Mouse (Mus musculus): Measurements from ENCODE around the gene Napsa. TPM values are rescaled to one million over a fixed set of nuclear protein-coding genes. Genes with fewer than 3 reads are reported as not detected.

The Napsa gene
- polyA plus RNA-seq, 1 experiment from 2014 or later, result 1.1 TPM

- 67% methylated on average over 2 of the region's 2 CpGs for WGBS
- Histone ChIP-seq H3K27ac (replicated peaks; ENCODE audit: low read depth, low read length) (no peak overlapping the region), H3K4me1 (ENCODE audit: control insufficient read depth, insufficient read depth, low read length) (peaks cover 7% of the 10 kb centered on the region; the same call in 1 of the 2 replicates), H3K4me2 (ENCODE audit: low read length) (no peak overlapping the region), H3K9me3 (ENCODE audit: control insufficient read depth, low read length) (no peaks in the 10 kb centered on the region), H3K27me3 (ENCODE audit: control insufficient read depth, insufficient read depth, low read length) (no peaks in the 10 kb centered on the region; the same call in 1 of the 2 replicates), H3K9ac (replicated peaks; ENCODE audit: low read length) (no peak overlapping the region), H3K4me3 (replicated peaks; ENCODE audit: low read depth, low read length) (no peak overlapping the region), H3K36me3 (ENCODE audit: control insufficient read depth, insufficient read depth, low read length) (no peaks in the 10 kb centered on the region)
- no peak for DNase-seq
- no peak for ATAC-seq (ENCODE audit: low FRiP score, low TSS enrichment)
These were observed 14.6 kb upstream of the Napsa start for GRCm38 (mm10) chr7:44557629-44558028.

- Histone ChIP-seq H3K4me3 (replicated peaks; ENCODE audit: low read depth, low read length) (no peak overlapping the region), H3K9me3 (ENCODE audit: control insufficient read depth, low read length) (no peaks in the 10 kb centered on the region), H3K27ac (replicated peaks; ENCODE audit: low read depth, low read length) (no peak overlapping the region), H3K36me3 (ENCODE audit: control insufficient read depth, insufficient read depth, low read length) (no peaks in the 10 kb centered on the region), H3K4me2 (ENCODE audit: low read length) (no peak overlapping the region), H3K27me3 (ENCODE audit: control insufficient read depth, insufficient read depth, low read length) (no peaks in the 10 kb centered on the region; the same call in 1 of the 2 replicates), H3K4me1 (ENCODE audit: control insufficient read depth, insufficient read depth, low read length) (no peaks in the 10 kb centered on the region), H3K9ac (replicated peaks; ENCODE audit: low read length) (no peak overlapping the region)
- DNase-seq (peak; percentile 94), ATAC-seq (ENCODE audit: low FRiP score, low TSS enrichment) (0 out of 2 replicates have a peak, but pooled peaks have one; percentile 48)
- WGBS, result 54% methylated on average over 18 of the region's 18 CpGs
These were observed 11.5 kb upstream of the Napsa start for GRCm38 (mm10) chr7:44560435-44561400.

- H3K27ac ChIP-seq (replicated peaks; ENCODE audit: low read depth, low read length), result no peak overlapping the region
- no peak overlapping the region for H3K9ac ChIP-seq (replicated peaks; ENCODE audit: low read length)
- no peaks in the 10 kb centered on the region for H3K4me1 ChIP-seq (ENCODE audit: control insufficient read depth, insufficient read depth, low read length)
- ATAC-seq (ENCODE audit: low FRiP score, low TSS enrichment) (no peak), DNase-seq (no peak)
- no peaks in the 10 kb centered on the region for H3K36me3 ChIP-seq (ENCODE audit: control insufficient read depth, insufficient read depth, low read length)
- H3K4me2 ChIP-seq (ENCODE audit: low read length), result no peak overlapping the region
- H3K27me3 ChIP-seq (ENCODE audit: control insufficient read depth, insufficient read depth, low read length), result no peaks in the 10 kb centered on the region
- WGBS, result 51% methylated on average over 8 of the region's 8 CpGs
- no peaks in the 10 kb centered on the region for H3K9me3 ChIP-seq (ENCODE audit: control insufficient read depth, low read length)
- H3K4me3 ChIP-seq (replicated peaks; ENCODE audit: low read depth, low read length), result no peak overlapping the region
These were observed 8.9 kb upstream of the Napsa start for GRCm38 (mm10) chr7:44563284-44563683.

GRCm38 (mm10) chr7:44564486-44564885 is 7.7 kb upstream of the Napsa start:
- H3K36me3 ChIP-seq (ENCODE audit: control insufficient read depth, insufficient read depth, low read length), result no peaks in the 10 kb centered on the region
- no peaks in the 10 kb centered on the region for H3K4me1 ChIP-seq (ENCODE audit: control insufficient read depth, insufficient read depth, low read length)
- H3K9me3 ChIP-seq (ENCODE audit: control insufficient read depth, low read length), result no peaks in the 10 kb centered on the region
- no peaks in the 10 kb centered on the region for H3K27me3 ChIP-seq (ENCODE audit: control insufficient read depth, insufficient read depth, low read length)
- WGBS, result 82% methylated on average over 10 of the region's 10 CpGs
- no peak overlapping the region for H3K9ac ChIP-seq (replicated peaks; ENCODE audit: low read length)
- H3K4me2 ChIP-seq (ENCODE audit: low read length), result no peak overlapping the region
- H3K4me3 ChIP-seq (replicated peaks; ENCODE audit: low read depth, low read length), result no peak overlapping the region
- DNase-seq (no peak), ATAC-seq (ENCODE audit: low FRiP score, low TSS enrichment) (no peak)
- H3K27ac ChIP-seq (replicated peaks; ENCODE audit: low read depth, low read length), result no peak overlapping the region

- no peaks in the 10 kb centered on the region for H3K9me3 ChIP-seq (ENCODE audit: control insufficient read depth, low read length)
- H3K4me2 ChIP-seq (ENCODE audit: low read length), result no peak overlapping the region
- no peak overlapping the region for H3K27ac ChIP-seq (replicated peaks; ENCODE audit: low read depth, low read length)
- ATAC-seq (ENCODE audit: low FRiP score, low TSS enrichment) (no peak), DNase-seq (no peak)
- H3K9ac ChIP-seq (replicated peaks; ENCODE audit: low read length), result no peak overlapping the region
- WGBS, result 79% methylated on average over 6 of the region's 6 CpGs
- no peaks in the 10 kb centered on the region for H3K36me3 ChIP-seq (ENCODE audit: control insufficient read depth, insufficient read depth, low read length)
- no peak overlapping the region for H3K4me3 ChIP-seq (replicated peaks; ENCODE audit: low read depth, low read length)
- H3K4me1 ChIP-seq (ENCODE audit: control insufficient read depth, insufficient read depth, low read length), result no peaks in the 10 kb centered on the region
- H3K27me3 ChIP-seq (ENCODE audit: control insufficient read depth, insufficient read depth, low read length), result no peaks in the 10 kb centered on the region
These were observed 6.8 kb upstream of the Napsa start for GRCm38 (mm10) chr7:44565414-44565813.

- Histone ChIP-seq H3K27me3 (ENCODE audit: control insufficient read depth, insufficient read depth, low read length) (no peaks in the 10 kb centered on the region), H3K4me1 (ENCODE audit: control insufficient read depth, insufficient read depth, low read length) (no peaks in the 10 kb centered on the region), H3K9me3 (ENCODE audit: control insufficient read depth, low read length) (no peaks in the 10 kb centered on the region), H3K4me2 (ENCODE audit: low read length) (no peak overlapping the region), H3K4me3 (replicated peaks; ENCODE audit: low read depth, low read length) (no peak overlapping the region), H3K36me3 (ENCODE audit: control insufficient read depth, insufficient read depth, low read length) (no peaks in the 10 kb centered on the region), H3K27ac (replicated peaks; ENCODE audit: low read depth, low read length) (no peak overlapping the region), H3K9ac (replicated peaks; ENCODE audit: low read length) (no peak overlapping the region)
- DNase-seq (no peak), ATAC-seq (ENCODE audit: low FRiP score, low TSS enrichment) (no peak)
- 78% methylated on average over 9 of the region's 9 CpGs for WGBS
These were observed 3.4 kb upstream of the Napsa start for GRCm38 (mm10) chr7:44568803-44569202.

GRCm38 (mm10) chr7:44570989-44571388 is 1.2 kb upstream of the Napsa start:
- Histone ChIP-seq H3K4me3 (replicated peaks; ENCODE audit: low read depth, low read length) (no peak overlapping the region), H3K27me3 (ENCODE audit: control insufficient read depth, insufficient read depth, low read length) (no peaks in the 10 kb centered on the region), H3K9ac (replicated peaks; ENCODE audit: low read length) (no peak overlapping the region), H3K36me3 (ENCODE audit: control insufficient read depth, insufficient read depth, low read length) (no peaks in the 10 kb centered on the region), H3K4me2 (ENCODE audit: low read length) (no peak overlapping the region), H3K9me3 (ENCODE audit: control insufficient read depth, low read length) (no peaks in the 10 kb centered on the region), H3K27ac (replicated peaks; ENCODE audit: low read depth, low read length) (no peak overlapping the region), H3K4me1 (ENCODE audit: control insufficient read depth, insufficient read depth, low read length) (no peaks in the 10 kb centered on the region)
- no peak for ATAC-seq (ENCODE audit: low FRiP score, low TSS enrichment)
- DNase-seq, result no peak
- WGBS, result 87% methylated on average over 6 of the region's 6 CpGs

- Histone ChIP-seq H3K4me3 (replicated peaks; ENCODE audit: low read depth, low read length) (no peak overlapping the region), H3K27me3 (ENCODE audit: control insufficient read depth, insufficient read depth, low read length) (no peaks in the 10 kb centered on the region), H3K4me2 (ENCODE audit: low read length) (no peak overlapping the region), H3K4me1 (ENCODE audit: control insufficient read depth, insufficient read depth, low read length) (no peaks in the 10 kb centered on the region), H3K9ac (replicated peaks; ENCODE audit: low read length) (no peak overlapping the region), H3K9me3 (ENCODE audit: control insufficient read depth, low read length) (no peaks in the 10 kb centered on the region), H3K36me3 (ENCODE audit: control insufficient read depth, insufficient read depth, low read length) (no peaks in the 10 kb centered on the region), H3K27ac (replicated peaks; ENCODE audit: low read depth, low read length) (no peak overlapping the region)
- DNase-seq (no peak), ATAC-seq (ENCODE audit: low FRiP score, low TSS enrichment) (no peak)
- 36% methylated on average over 4 of the region's 4 CpGs for WGBS
These were observed 369 bp upstream of the Napsa start for GRCm38 (mm10) chr7:44571811-44572210.

- 76% methylated on average over 5 of the region's 5 CpGs for WGBS
- H3K4me1 ChIP-seq (ENCODE audit: control insufficient read depth, insufficient read depth, low read length), result no peaks in the 10 kb centered on the region
- DNase-seq (no peak), ATAC-seq (ENCODE audit: low FRiP score, low TSS enrichment) (no peak)
- no peaks in the 10 kb centered on the region for H3K36me3 ChIP-seq (ENCODE audit: control insufficient read depth, insufficient read depth, low read length)
- H3K9me3 ChIP-seq (ENCODE audit: control insufficient read depth, low read length), result no peaks in the 10 kb centered on the region
- H3K4me2 ChIP-seq (ENCODE audit: low read length), result no peak overlapping the region
- H3K9ac ChIP-seq (replicated peaks; ENCODE audit: low read length), result no peak overlapping the region
- H3K27ac ChIP-seq (replicated peaks; ENCODE audit: low read depth, low read length), result no peak overlapping the region
- H3K4me3 ChIP-seq (replicated peaks; ENCODE audit: low read depth, low read length), result no peak overlapping the region
- H3K27me3 ChIP-seq (ENCODE audit: control insufficient read depth, insufficient read depth, low read length), result no peaks in the 10 kb centered on the region
These were observed 840 bp downstream of the Napsa start for GRCm38 (mm10) chr7:44572956-44573484.

Measured in midbrain, embryonic 14.5 days (tissue).